Mouse (Mus musculus) stomach, embryonic 16.5 days (tissue): ENCODE measurements around the gene 1700123O20Rik. TPM values are rescaled to one million over a fixed set of nuclear protein-coding genes. Genes with fewer than 3 reads are reported as not detected.

Experiments
- microRNA-seq: library from miRNA; unstranded; fragments of <30 nt; microRNA quantifications from one replicate; pipeline ENCODE4, GENCODE M21; 2016
- polyA plus RNA-seq: library from polyadenylated mRNA; unstranded; fragments of >200 nt; fragmentation: Nextera tagmentation; extraction: Ambion mirVana; gene quantifications from 2 replicates; pipeline ENCODE4 v1.2.1, GENCODE M21; 2015

The 1700123O20Rik gene
- polyA plus RNA-seq, 1 experiment from 2014 or later, result 68.3 TPM

Small RNA genes within 50 kb of the gene (microRNA-seq; reads per million reads assigned to microRNA genes)
- 0.99 reads per million for gene Mir6948

Other genes starting within 250 kb of the 1700123O20Rik start
- gene Lrp10, start 222.1 kb upstream of the 1700123O20Rik start, polyA plus RNA-seq, result 39.6 and 40.3 TPM in 2 replicates
- gene Rem2, start 210.1 kb upstream of the 1700123O20Rik start, polyA plus RNA-seq, result 1.5 TPM in 2 replicates
- gene Prmt5, start 168.7 kb upstream of the 1700123O20Rik start, polyA plus RNA-seq, result 66.5 and 71.1 TPM in 2 replicates
- 39.0 and 44.4 TPM in 2 replicates for gene Haus4, start 131.6 kb upstream of the 1700123O20Rik start, polyA plus RNA-seq
- 19.5 and 20.6 TPM in 2 replicates for gene Ajuba, start 108.7 kb upstream of the 1700123O20Rik start, polyA plus RNA-seq
- 8.2 and 9.0 TPM in 2 replicates for gene 4931414P19Rik, start 80.2 kb upstream of the 1700123O20Rik start, polyA plus RNA-seq
- 346 and 368 TPM in 2 replicates for gene Psmb5, start 68.2 kb upstream of the 1700123O20Rik start, polyA plus RNA-seq
- gene Psmb11, start 64.8 kb upstream of the 1700123O20Rik start, polyA plus RNA-seq, result not detected in 2 replicates
- gene Gm17606, start 45.3 kb upstream of the 1700123O20Rik start, polyA plus RNA-seq, result not detected in 2 replicates
- 1.6 and 2.2 TPM in 2 replicates for gene Cdh24, start 44.9 kb upstream of the 1700123O20Rik start, polyA plus RNA-seq
- gene Acin1, start 715 bp downstream of the 1700123O20Rik start, polyA plus RNA-seq, result 89.1 and 101 TPM in 2 replicates
- gene Gm29776, start 12.6 kb downstream of the 1700123O20Rik start, polyA plus RNA-seq, result 0.15 and 0.19 TPM in 2 replicates
- 0.88 and 1.2 TPM in 2 replicates for gene Cebpe, start 26.0 kb downstream of the 1700123O20Rik start, polyA plus RNA-seq
- gene Slc7a8, start 95.7 kb downstream of the 1700123O20Rik start, polyA plus RNA-seq, result 9.9 and 10.2 TPM in 2 replicates
- not detected in 2 replicates for gene Rnf212b, start 127.9 kb downstream of the 1700123O20Rik start, polyA plus RNA-seq
- gene Homez, start 184.7 kb downstream of the 1700123O20Rik start, polyA plus RNA-seq, result 7.7 and 8.6 TPM in 2 replicates
- gene Ppp1r3e, start 191.3 kb downstream of the 1700123O20Rik start, polyA plus RNA-seq, result 1.2 TPM in 2 replicates
- gene Bcl2l2, start 197.2 kb downstream of the 1700123O20Rik start, polyA plus RNA-seq, result 4.0 and 4.2 TPM in 2 replicates
- gene Gm20521, start 197.2 kb downstream of the 1700123O20Rik start, polyA plus RNA-seq, result 0.12 TPM in 1 of 2 replicates, not detected in the other
- 67.8 and 78.6 TPM in 2 replicates for gene Pabpn1, start 206.3 kb downstream of the 1700123O20Rik start, polyA plus RNA-seq
- 29.2 and 32.2 TPM in 2 replicates for gene Slc22a17, start 226.9 kb downstream of the 1700123O20Rik start, polyA plus RNA-seq
- 26.8 and 30.3 TPM in 2 replicates for gene Efs, start 239.9 kb downstream of the 1700123O20Rik start, polyA plus RNA-seq
- not detected in 2 replicates for gene Il25, start 246.5 kb downstream of the 1700123O20Rik start, polyA plus RNA-seq